In genomic region chr2:92379783-92380494, GRCm38 (mm10) we compare ENCODE assay signal across 2 mouse cellular contexts.
TF ChIP-seq lines count a peak whose summit lies in the region.

No protein-coding gene starts in this region.

TF ChIP-seq in CH12.LX, 34 proteins besides CTCF, POLR2A, EP300 and RAD21 (continued from another document):
- 0 out of 2 replicates have a peak, but pooled peaks have one; percentile 14 for TF ChIP-seq SMC3 (IDR thresholded peaks at IDR 0.05; ENCODE audit: low read depth, low read length)
- TF ChIP-seq USF2 (conservative IDR thresholded peaks at IDR 0.05; ENCODE audit: low read depth, low read length) = no peak
- TF ChIP-seq MEF2A (IDR thresholded peaks at IDR 0.05; ENCODE audit: borderline replicate concordance, low read depth, low read length) = peak; percentile 19; the same call in 1 of the 2 replicates
- peak; percentile 61 for TF ChIP-seq MXI1 (IDR thresholded peaks at IDR 0.05; ENCODE audit: low read depth, low read length)
- TF ChIP-seq ZKSCAN1 (IDR thresholded peaks at IDR 0.05; ENCODE audit: borderline replicate concordance, low read depth, low read length) = no peak
- no peak for TF ChIP-seq PAX5 (IDR thresholded peaks at IDR 0.05; ENCODE audit: low read length)
- TF ChIP-seq GABPA (IDR thresholded peaks at IDR 0.05; ENCODE audit: insufficient replicate concordance, low read depth, low read length) = no peak
- TF ChIP-seq IRF4 (IDR thresholded peaks at IDR 0.05; ENCODE audit: low read depth, low read length) = 0 out of 2 replicates have a peak, but pooled peaks have one; percentile 17
- TF ChIP-seq NELFE (IDR thresholded peaks at IDR 0.05; ENCODE audit: low read depth, low read length) = 0 out of 2 replicates have a peak, but pooled peaks have one; percentile 43
- no peak; the same call in none of the 2 replicates for TF ChIP-seq HCFC1 (IDR thresholded peaks at IDR 0.05; ENCODE audit: low read depth, low read length)
- TF ChIP-seq MYC (IDR thresholded peaks at IDR 0.05; ENCODE audit: low read depth, low read length) = peak; percentile 84
- peak; percentile 56; the same call in 1 of the 2 replicates for TF ChIP-seq ETS1 (conservative IDR thresholded peaks at IDR 0.05; ENCODE audit: low read depth, low read length)
- TF ChIP-seq TBP (conservative IDR thresholded peaks at IDR 0.05; ENCODE audit: low read depth, low read length) = no peak
- peak; percentile 80 for TF ChIP-seq SIN3A (IDR thresholded peaks at IDR 0.05; ENCODE audit: low read length)
- no peak for TF ChIP-seq BHLHE40 (IDR thresholded peaks at IDR 0.05; ENCODE audit: low read depth, low read length)
- no peak for TF ChIP-seq JUN (IDR thresholded peaks at IDR 0.05; ENCODE audit: insufficient read depth, low read depth, low read length)
- TF ChIP-seq MAX (IDR thresholded peaks at IDR 0.05; ENCODE audit: low read length) = peak; percentile 74; the same call in 1 of the 2 replicates

TF ChIP-seq in myocyte, 11 proteins besides CTCF, POLR2A, EP300 and RAD21:
- TF ChIP-seq MYOD1 (IDR thresholded peaks at IDR 0.05; ENCODE audit: control insufficient read depth in 1 of 3, insufficient read length in 2 of 3, low read depth in 2 of 3) = peak in 2 of 3 experiments; percentile 56 to 65
- TF ChIP-seq MYOG (IDR thresholded peaks at IDR 0.05; ENCODE audit: control insufficient read depth in 1 of 3, insufficient read depth in 1 of 3, insufficient read length in 2 of 3, low read depth in 2 of 3) = peak in 2 of 3 experiments; percentile 37 to 51
- TF ChIP-seq REST (IDR thresholded peaks at IDR 0.05; ENCODE audit: insufficient read depth, insufficient read length) = no peak
